Mouse (Mus musculus): ENCODE measurements around the gene Ces2f.
"Not testable (repeated sequence)": the region's sequence is repeated elsewhere in the genome, so short reads cannot be mapped to it uniquely, and the experiment has no call there.

Gene Ces2f

DNA sequence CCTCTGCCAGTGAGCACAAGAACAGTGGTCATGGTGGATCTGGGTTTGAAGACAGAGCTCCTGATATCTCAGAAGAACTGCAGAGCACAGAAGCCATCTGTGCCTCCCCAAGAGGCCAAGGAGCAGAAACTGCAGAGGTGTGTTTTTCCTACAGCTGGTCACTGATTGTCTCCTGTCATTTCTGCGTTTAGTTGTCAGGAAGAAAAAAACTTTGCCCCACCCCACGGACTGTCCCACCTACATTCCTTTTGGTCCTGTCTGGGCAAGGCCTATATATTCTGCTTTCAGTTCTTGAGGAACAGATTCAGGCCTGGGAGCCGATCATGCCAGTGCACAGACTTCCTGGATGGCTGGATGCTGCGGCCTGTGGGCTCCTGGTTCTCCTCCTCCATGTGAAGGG is at the start of gene Ces2f:
Ces2f (plus strand) TSS at position 301 of the 400 bp plus-strand sequence.
- DNase-seq, result no peak

- DNase-seq, result no peak
Observed at GRCm38 (mm10) chr8:104901746-104902145, 45.4 kb upstream of the Ces2f start.

DNA sequence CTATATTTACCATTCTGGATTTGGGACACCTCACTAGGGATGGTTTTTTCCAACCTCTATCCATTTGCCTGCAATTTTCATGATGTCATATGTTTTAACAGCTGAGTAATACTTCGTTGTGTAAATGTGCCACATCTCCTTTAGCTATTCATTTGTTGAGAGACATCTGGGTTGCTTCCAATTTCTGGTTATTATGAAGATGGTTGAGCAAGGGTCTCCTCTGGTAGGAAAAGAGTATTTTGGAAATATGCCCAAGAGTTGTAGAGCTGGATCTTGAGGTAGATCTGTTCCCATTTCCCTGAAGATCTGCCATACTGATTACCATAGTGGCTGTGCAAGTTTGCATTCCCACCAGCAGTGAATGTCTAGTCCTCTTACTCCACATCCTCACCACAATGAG is 40.0 kb upstream of the Ces2f start:
- peak in 1 of 2 experiments; percentile 17 for DNase-seq

GRCm38 (mm10) chr8:104909021-104909420 is 38.1 kb upstream of the Ces2f start:
- peak; percentile 63 to 66 for DNase-seq

DNA sequence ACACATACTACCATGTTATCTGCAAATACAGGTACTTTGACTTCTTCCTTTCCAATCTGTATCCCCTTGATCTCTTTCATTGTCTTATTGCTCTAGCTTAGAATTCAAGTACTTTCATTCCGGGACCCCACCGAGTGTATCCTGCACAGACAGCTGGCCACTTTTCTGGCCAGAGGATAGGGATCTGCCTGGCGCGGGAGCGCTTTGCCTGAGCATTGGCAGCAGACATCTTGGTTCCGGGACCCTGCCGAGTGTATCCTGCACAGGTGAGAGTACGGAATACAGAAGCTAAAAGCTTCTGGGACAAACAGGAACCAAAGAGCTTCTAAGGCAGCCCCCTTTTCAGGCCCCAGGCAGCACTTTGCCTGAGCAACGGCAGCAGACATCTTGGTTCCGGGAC is 37.5 kb upstream of the Ces2f start:
- not testable (repeated sequence) for DNase-seq

DNA sequence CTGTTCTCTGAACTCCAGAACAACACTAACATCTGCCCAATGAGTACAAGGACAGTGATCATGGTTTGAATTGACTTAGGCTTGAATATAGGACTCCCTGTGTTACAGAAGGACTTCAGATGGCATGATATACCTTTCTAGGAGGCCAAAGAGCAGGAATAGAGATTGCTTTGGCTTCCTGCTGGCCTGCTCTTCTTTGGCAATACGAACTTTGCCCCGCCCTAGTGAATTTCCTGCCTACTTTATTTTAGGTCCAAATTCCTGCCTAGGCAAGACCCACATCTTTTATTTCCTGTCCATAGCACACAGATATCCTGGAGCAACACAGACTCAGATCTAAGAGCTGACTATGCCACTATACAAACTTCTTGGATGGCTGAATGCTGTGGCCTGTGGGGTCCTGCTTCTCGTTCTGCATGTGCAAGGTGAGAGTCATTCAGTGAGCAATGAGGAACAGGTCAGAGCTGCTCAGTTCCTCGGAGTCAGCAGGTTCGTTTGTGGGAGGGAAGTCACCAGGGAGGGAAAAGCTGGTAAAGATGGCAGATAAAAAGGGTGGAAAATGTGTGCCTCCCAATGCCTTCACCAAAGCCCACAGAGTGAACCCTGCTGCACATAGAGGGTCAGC is 21.1 kb upstream of the Ces2f start, which contains the start of gene Ces2e:
Ces2e (plus strand) TSS at position 289 of the 625 bp plus-strand sequence.
- peak; percentile 58 to 61 for DNase-seq

DNA sequence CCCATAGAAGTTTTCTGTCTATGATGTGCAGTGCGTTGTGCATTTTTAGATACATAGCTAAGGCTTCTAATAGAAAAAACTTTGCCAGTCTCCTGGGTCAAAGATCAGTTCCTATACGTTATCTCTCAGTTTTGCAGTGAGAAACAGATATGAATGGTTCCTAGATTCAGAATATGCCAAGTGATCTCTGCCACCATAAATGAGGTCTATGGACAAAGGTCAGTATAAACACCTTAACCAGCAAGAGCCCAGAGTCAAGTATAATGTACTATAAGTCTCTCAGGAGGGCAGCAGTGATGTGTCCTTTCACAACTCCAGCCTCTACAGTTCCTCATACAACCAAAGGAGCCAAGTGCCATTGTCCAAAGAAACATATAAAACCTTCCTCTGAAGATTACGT is 19.9 kb upstream of the Ces2f start:
- DNase-seq, result no peak

- DNase-seq, result peak in 1 of 2 experiments; percentile 11
Observed at GRCm38 (mm10) chr8:104944665-104945064, 2.5 kb upstream of the Ces2f start.

- DNase-seq, result peak; percentile 60 to 69
Observed at GRCm38 (mm10) chr8:104949031-104949430, 1.9 kb downstream of the Ces2f start.

- peak; percentile 21 to 42 for DNase-seq
Observed at GRCm38 (mm10) chr8:104961537-104961961, 14.4 kb downstream of the Ces2f start, which contains the start of gene Ces2g. Gene Ces2g, plus strand, starts transcription at chr8:104961718.

DNA sequence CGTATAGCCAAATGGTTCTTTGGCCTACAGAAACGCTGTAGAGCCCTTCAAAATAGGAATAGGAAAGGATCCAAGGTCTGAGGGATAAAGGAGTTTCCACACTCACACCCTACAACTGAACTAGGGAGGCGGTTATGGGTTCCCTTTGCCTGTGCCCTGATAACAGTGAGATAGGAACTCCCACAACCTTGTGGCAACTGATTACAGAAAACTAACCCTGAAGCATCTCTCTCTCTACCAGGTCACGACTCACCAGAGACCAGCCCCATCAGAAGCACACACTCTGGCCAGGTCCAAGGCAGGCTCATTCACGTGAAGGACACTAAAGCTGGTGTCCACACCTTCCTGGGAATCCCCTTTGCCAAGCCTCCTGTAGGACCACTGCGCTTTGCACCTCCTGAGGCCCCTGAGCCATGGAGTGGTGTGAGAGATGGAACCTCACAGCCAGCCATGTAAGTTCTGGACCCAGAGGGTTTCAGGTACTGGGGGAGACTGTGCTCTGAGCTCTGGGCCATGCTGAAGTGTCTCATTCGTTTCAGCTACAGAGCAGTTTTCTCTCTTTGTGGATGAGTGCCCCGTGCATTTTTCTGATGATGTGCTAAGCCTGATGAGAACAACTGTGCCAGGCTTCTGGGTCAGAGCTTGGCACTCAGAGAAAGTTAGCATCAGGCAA is 15.2 kb downstream of the Ces2f start:
- DNase-seq, result no peak

GRCm38 (mm10) chr8:104963375-104963894 is 16.3 kb downstream of the Ces2f start:
- DNase-seq, result no peak

GRCm38 (mm10) chr8:104984126-104984525 is 37.0 kb downstream of the Ces2f start:
- DNase-seq, result peak; percentile 18 to 41

DNA sequence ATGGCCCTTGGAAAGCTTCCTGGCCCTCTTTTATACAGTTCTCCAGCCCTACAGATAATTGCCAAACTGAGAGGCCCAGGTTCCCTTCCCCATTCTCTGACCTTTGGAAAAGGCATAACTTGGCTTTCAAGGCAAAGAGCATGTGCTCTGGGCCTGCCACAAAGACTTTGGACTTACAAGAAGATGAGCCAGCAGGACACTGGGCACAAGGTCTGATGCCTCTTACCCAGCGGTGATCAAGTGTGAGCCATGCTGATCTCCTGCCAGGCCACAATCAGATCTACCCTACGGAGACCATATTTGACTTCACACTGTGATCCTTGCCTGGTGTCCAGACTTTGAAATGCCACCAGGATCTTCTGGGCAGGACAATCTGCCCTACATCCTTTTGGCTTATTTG is 37.8 kb downstream of the Ces2f start:
- peak; percentile 87 to 91 for DNase-seq

DNA sequence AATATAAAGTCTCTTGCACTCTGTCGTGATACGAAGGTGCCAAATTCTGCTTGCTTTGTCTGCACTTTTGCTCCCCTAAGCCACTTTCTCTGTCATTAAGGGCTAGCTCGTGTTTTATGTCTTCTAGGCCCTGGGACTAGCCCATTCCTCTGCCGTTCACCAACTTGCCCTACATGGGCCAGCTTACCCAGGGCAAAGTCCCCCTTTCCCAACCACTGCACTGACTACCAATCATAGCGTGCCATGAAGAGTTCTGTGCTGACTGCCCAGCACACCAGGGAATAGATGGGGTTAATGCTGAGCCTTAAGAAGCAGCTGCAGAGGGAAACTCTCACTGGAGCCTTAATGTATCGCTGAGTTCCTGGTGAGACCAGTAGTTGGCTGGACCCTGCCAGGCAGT is 51.0 kb downstream of the Ces2f start:
- DNase-seq, result peak; percentile 59 to 60

- no peak for DNase-seq
Observed at GRCm38 (mm10) chr8:104999183-104999582, 52.0 kb downstream of the Ces2f start.

GRCm38 (mm10) chr8:105000586-105000985 is 53.4 kb downstream of the Ces2f start, which contains the start of gene Ces2h:
Gene Ces2h, plus strand, starts transcription at chr8:105000853.
- peak; percentile 85 to 89 for DNase-seq
